In genomic region chr8:107715901-107716300, GRCm38 (mm10) we compare ENCODE assay signal across 30 mouse cellular contexts.
"Had no signal": no experiment of that assay in that cellular context is flagged by ENCODE, and none has a peak within 500 bp of the region (broad histone marks: within the 10 kb centered on the region; RNA-seq: fewer than 3 reads in every experiment).

No protein-coding gene starts in this region.

- H3K27ac ChIP-seq: limb, embryonic 10.5 days; limb, embryonic 12.5 days; limb, embryonic 13.5 days; limb, embryonic 15.5 days; liver, embryonic 12.5 days; liver, embryonic 13.5 days; liver, embryonic 14.5 days; liver, embryonic 15.5 days; lung, embryonic 15.5 days; macrophage; midbrain, embryonic 10.5 days; midbrain, embryonic 12.5 days; midbrain, embryonic 13.5 days; midbrain, embryonic 15.5 days; neural tube, embryonic 12.5 days had no signal

- H3K4me2 ChIP-seq: limb, embryonic 12.5 days; limb, embryonic 13.5 days; limb, embryonic 15.5 days; liver, embryonic 11.5 days; liver, embryonic 12.5 days; liver, embryonic 13.5 days; liver, embryonic 15.5 days; lung, embryonic 14.5 days; lung, embryonic 15.5 days; midbrain, embryonic 11.5 days; midbrain, embryonic 12.5 days; midbrain, embryonic 13.5 days; midbrain, embryonic 15.5 days; neural tube, embryonic 12.5 days had no signal

- H3K9me3 ChIP-seq: limb, embryonic 10.5 days; limb, embryonic 12.5 days; limb, embryonic 13.5 days; limb, embryonic 15.5 days; liver, embryonic 12.5 days; liver, embryonic 13.5 days; liver, embryonic 15.5 days; lung, embryonic 15.5 days; megakaryocyte, embryonic 14.5 days; midbrain, embryonic 10.5 days; midbrain, embryonic 12.5 days; midbrain, embryonic 13.5 days; midbrain, embryonic 15.5 days; neural tube, embryonic 12.5 days had no signal

- H3K4me3 ChIP-seq: limb, embryonic 10.5 days; limb, embryonic 12.5 days; limb, embryonic 13.5 days; limb, embryonic 15.5 days; liver, embryonic 12.5 days; liver, embryonic 13.5 days; liver, embryonic 15.5 days; lung, embryonic 15.5 days; megakaryocyte, embryonic 14.5 days; midbrain, embryonic 10.5 days; midbrain, embryonic 12.5 days; midbrain, embryonic 13.5 days; midbrain, embryonic 15.5 days; myocyte; neural tube, embryonic 12.5 days had no signal

- ATAC-seq: liver, embryonic 12.5 days; liver, postnatal 0 days; midbrain, embryonic 13.5 days; midbrain, embryonic 15.5 days; midbrain, embryonic 16.5 days had no signal

- H3K36me3 ChIP-seq: limb, embryonic 10.5 days; limb, embryonic 12.5 days; limb, embryonic 13.5 days; limb, embryonic 15.5 days; liver, embryonic 12.5 days; liver, embryonic 13.5 days; liver, embryonic 15.5 days; lung, embryonic 15.5 days; midbrain, embryonic 10.5 days; midbrain, embryonic 12.5 days; midbrain, embryonic 13.5 days; midbrain, embryonic 15.5 days; neural tube, embryonic 12.5 days had no signal

- H3K27me3 ChIP-seq: limb, embryonic 12.5 days; limb, embryonic 15.5 days; liver, embryonic 12.5 days; liver, embryonic 13.5 days; liver, embryonic 15.5 days; lung, embryonic 15.5 days; megakaryocyte, embryonic 14.5 days; midbrain, embryonic 12.5 days; midbrain, embryonic 13.5 days; midbrain, embryonic 15.5 days; neural tube, embryonic 12.5 days had no signal

- H3K4me1 ChIP-seq: limb, embryonic 15.5 days; liver, embryonic 12.5 days; liver, embryonic 13.5 days; liver, embryonic 15.5 days; lung, embryonic 15.5 days; midbrain, embryonic 10.5 days; midbrain, embryonic 12.5 days; midbrain, embryonic 13.5 days; midbrain, embryonic 15.5 days; neural tube, embryonic 12.5 days had no signal

- H3K9ac ChIP-seq: limb, embryonic 12.5 days; limb, embryonic 13.5 days; limb, embryonic 15.5 days; liver, embryonic 12.5 days; liver, embryonic 13.5 days; liver, embryonic 14.5 days; liver, embryonic 15.5 days; liver, postnatal 0 days; lung, embryonic 14.5 days; lung, embryonic 15.5 days; midbrain, embryonic 12.5 days; midbrain, embryonic 13.5 days; midbrain, embryonic 15.5 days; neural tube, embryonic 12.5 days had no signal

- DNase-seq: left cerebral cortex, postnatal 4 days; liver; liver, embryonic 13.5 days; liver, postnatal 0 days; lung, adult 18-20 months; lung, adult 2 months; lung, embryonic 14.5 days; lung, postnatal 10 days; lung, postnatal 14 days; lung, postnatal 4 days; midbrain, embryonic 14.5 days had no signal
